Mouse (Mus musculus) neural tube, embryonic 12.5 days (tissue): ENCODE results near the gene 6430550D23Rik. TPM values are rescaled to one million over a fixed set of nuclear protein-coding genes. Genes with fewer than 3 reads are reported as not detected.
"Not testable (repeated sequence)": the region's sequence is repeated elsewhere in the genome, so short reads cannot be mapped to it uniquely, and the experiment has no call there.

Experiments used
- ATAC-seq: fragments of 200-750 bp; cut with Nextera tagmentation; 2 replicates; pipeline ENCODE4 v1.8.0; 2017; ENCODE audit warnings: low read depth, mild to moderate bottlenecking, moderate TSS enrichment, moderate library complexity; ENCODE audit not compliant: low FRiP score
- H3K27ac ChIP-seq: fragments of 300-500 bp; sonication (generic); 2 replicates; pipeline ENCODE4 v1.5.1; 2016
- H3K27me3 ChIP-seq: fragments of 300-500 bp; sonication (generic); replicated peaks from 2 replicates; pipeline ENCODE4 v1.6.1; 2016; ENCODE audit warnings: mild to moderate bottlenecking
- H3K36me3 ChIP-seq: fragments of 300-500 bp; sonication (generic); 2 replicates; pipeline ENCODE4 v1.6.1; 2016; ENCODE audit warnings: mild to moderate bottlenecking
- H3K4me1 ChIP-seq: fragments of 300-500 bp; sonication (generic); 2 replicates; pipeline ENCODE4 v1.6.1; 2016
- H3K4me2 ChIP-seq: fragments of 300-500 bp; sonication (generic); replicated peaks from 2 replicates; pipeline ENCODE4 v1.6.1; 2016; ENCODE audit warnings: mild to moderate bottlenecking
- H3K4me3 ChIP-seq: fragments of 300-500 bp; sonication (generic); 2 replicates; pipeline ENCODE4 v1.5.1; 2016
- H3K9ac ChIP-seq: fragments of 300-500 bp; sonication (generic); 2 replicates; pipeline ENCODE4 v1.6.1; 2016; ENCODE audit warnings: mild to moderate bottlenecking
- H3K9me3 ChIP-seq: fragments of 300-500 bp; sonication (generic); 2 replicates; pipeline ENCODE4 v1.6.1; 2016; ENCODE audit warnings: mild to moderate bottlenecking
- WGBS: fragments of 180-500 bp; shearing (Covaris S2); methylation state at CpG from one replicate; pipeline ENCODE4 v1.1.7; 2016; 5-methylcytosine and 5-hydroxymethylcytosine counted together
- polyA plus RNA-seq: library from polyadenylated mRNA; unstranded; fragments of >200 nt; fragmentation: Nextera tagmentation; extraction: Ambion mirVana; gene quantifications from 2 replicates; pipeline ENCODE4 v1.2.1, GENCODE M21; 2016

The 6430550D23Rik gene
- polyA plus RNA-seq, 1 experiment from 2014 or later = 1.8 TPM

GRCm38 (mm10) chr2:155928711-155929345, 78.9 kb downstream of the 6430550D23Rik start:
- no peak for ATAC-seq
- WGBS = 74% methylated on average over 7 of the region's 7 CpGs

GRCm38 (mm10) chr2:155925213-155925612, 82.6 kb downstream of the 6430550D23Rik start:
- not testable (repeated sequence) for ATAC-seq, H3K9me3 ChIP-seq, H3K9ac ChIP-seq, H3K27me3 ChIP-seq, H3K4me2 ChIP-seq, H3K27ac ChIP-seq, H3K4me3 ChIP-seq
- Histone ChIP-seq H3K36me3 (peaks cover 13% of the 10 kb centered on the region; the same call in 1 of the 2 replicates), H3K4me1 (peaks cover 12% of the 10 kb centered on the region)
- 91% methylated on average over 6 of the region's 6 CpGs for WGBS

More at GRCm38 (mm10) chr2:155928711-155929345, 78.9 kb downstream of the 6430550D23Rik start:
- Histone ChIP-seq H3K4me2 (peak overlapping the region; percentile 87), H3K27ac (no peak overlapping the region), H3K9me3 (no peaks in the 10 kb centered on the region), H3K4me1 (peaks cover 17% of the 10 kb centered on the region), H3K36me3 (peaks cover 7% of the 10 kb centered on the region; the same call in 1 of the 2 replicates), H3K4me3 (peak overlapping the region; percentile 67; the same call in 1 of the 2 replicates), H3K9ac (no peak overlapping the region), H3K27me3 (no peaks in the 10 kb centered on the region)

Other genes with a start within 250 kb of the 6430550D23Rik start
- gene Mmp24, start 232.6 kb downstream of the 6430550D23Rik start, polyA plus RNA-seq = 7.3 and 8.8 TPM in 2 replicates
- gene BC029722, start 188.6 kb downstream of the 6430550D23Rik start, polyA plus RNA-seq = 20.8 and 23.7 TPM in 2 replicates
- gene Eif6, start 181.1 kb downstream of the 6430550D23Rik start, polyA plus RNA-seq = 173 and 177 TPM in 2 replicates
- 0.63 TPM in 2 replicates for gene Fam83c, start 173.1 kb downstream of the 6430550D23Rik start, polyA plus RNA-seq
- gene Uqcc1, start 77.7 kb downstream of the 6430550D23Rik start, polyA plus RNA-seq = 74.5 and 74.6 TPM in 2 replicates
- gene Gm15557, start 67.2 kb downstream of the 6430550D23Rik start, polyA plus RNA-seq = not detected in 2 replicates
- gene Gdf5, start 62.6 kb downstream of the 6430550D23Rik start, polyA plus RNA-seq = 1.2 and 2.0 TPM in 2 replicates
- gene Cep250, start 51.5 kb downstream of the 6430550D23Rik start, polyA plus RNA-seq = 19.3 and 23.0 TPM in 2 replicates
- 254 and 257 TPM in 2 replicates for gene Ergic3, start 68 bp upstream of the 6430550D23Rik start, polyA plus RNA-seq
- gene Fer1l4, start 45.0 kb upstream of the 6430550D23Rik start, polyA plus RNA-seq = not detected in 2 replicates
- gene Spag4, start 57.2 kb upstream of the 6430550D23Rik start, polyA plus RNA-seq = 6.6 and 7.9 TPM in 2 replicates
- gene Cpne1, start 104.0 kb upstream of the 6430550D23Rik start, polyA plus RNA-seq = 52.9 and 54.8 TPM in 2 replicates
- 31.8 and 48.5 TPM in 2 replicates for gene Rbm12, start 104.0 kb upstream of the 6430550D23Rik start, polyA plus RNA-seq
- 27.9 and 30.2 TPM in 2 replicates for gene Gm28036, start 119.1 kb upstream of the 6430550D23Rik start, polyA plus RNA-seq
- gene Romo1, start 136.1 kb upstream of the 6430550D23Rik start, polyA plus RNA-seq = 445 and 476 TPM in 2 replicates
- 34.4 and 34.6 TPM in 2 replicates for gene Nfs1, start 136.2 kb upstream of the 6430550D23Rik start, polyA plus RNA-seq
- gene Rbm39, start 172.3 kb upstream of the 6430550D23Rik start, polyA plus RNA-seq = 583 and 625 TPM in 2 replicates
- gene Phf20, start 188.5 kb upstream of the 6430550D23Rik start, polyA plus RNA-seq = 91.0 and 91.9 TPM in 2 replicates